Mouse (Mus musculus) liver, postnatal 0 days (tissue): Measurements from ENCODE around the gene Nav1. TPM values are rescaled to one million over a fixed set of nuclear protein-coding genes. Genes with fewer than 3 reads are reported as not detected.

Experiments
- ATAC-seq: fragments of 200-750 bp; cut with Nextera tagmentation; 2 replicates; pipeline ENCODE4 v1.8.0; 2017; ENCODE audit warnings: mild to moderate bottlenecking, moderate library complexity
- DNase-seq: peaks from one replicate; pipeline ENCODE4 v3.0.0-alpha.2; 2016
- H3K27ac ChIP-seq: fragments of 300-500 bp; sonication (generic); 2 replicates; pipeline ENCODE4 v1.5.1; 2014; ENCODE audit warnings: antibody characterized with exemption, moderate library complexity, mild to moderate bottlenecking, low read depth
- H3K27me3 ChIP-seq: fragments of 300-500 bp; sonication (generic); 2 replicates; pipeline ENCODE4 v1.6.1; 2014; ENCODE audit warnings: low read length, control low read depth, mixed read lengths; ENCODE audit not compliant: insufficient read depth
- H3K36me3 ChIP-seq: fragments of 300-500 bp; sonication (generic); replicated peaks from 2 replicates; pipeline ENCODE4 v1.6.1; 2014; ENCODE audit warnings: mild to moderate bottlenecking, control low read depth, low read length, moderate library complexity, mixed read lengths; ENCODE audit not compliant: insufficient read depth
- H3K4me1 ChIP-seq: fragments of 300-500 bp; sonication (generic); 2 replicates; pipeline ENCODE4 v1.6.1; 2014; ENCODE audit warnings: antibody characterized with exemption, mild to moderate bottlenecking, control low read depth; ENCODE audit not compliant: insufficient read depth
- H3K4me2 ChIP-seq: fragments of 300-500 bp; sonication (generic); 2 replicates; pipeline ENCODE4 v1.6.1; 2014; ENCODE audit warnings: low read depth, mild to moderate bottlenecking, low read length, moderate library complexity, mixed read lengths
- H3K4me3 ChIP-seq: fragments of 300-500 bp; sonication (generic); 2 replicates; pipeline ENCODE4 v1.5.1; 2014; ENCODE audit warnings: low read depth, low read length
- H3K9ac ChIP-seq: fragments of 300-500 bp; sonication (generic); replicated peaks from 2 replicates; pipeline ENCODE4 v1.6.1; 2014; ENCODE audit warnings: mild to moderate bottlenecking, moderate library complexity
- H3K9me3 ChIP-seq: fragments of 300-500 bp; sonication (generic); 2 replicates; pipeline ENCODE4 v1.6.1; 2016; ENCODE audit warnings: mild to moderate bottlenecking, control low read depth, low read length, mixed read lengths
- CTCF ChIP-seq: sonication (generic); IDR thresholded peaks from 2 replicates; pipeline ENCODE4 v1.5.1; 2016; ENCODE audit warnings: antibody characterized with exemption, low read depth
- EP300 ChIP-seq: IDR thresholded peaks from 2 replicates; pipeline ENCODE4 v1.6.1; 2016; ENCODE audit warnings: antibody characterized with exemption, low read depth, mild to moderate bottlenecking
- whole genome bisulfite sequencing: fragments of 180-500 bp; shearing (Covaris S2); extraction: QIAGEN DNeasy Blood & Tissue Kit; methylation state at CpG from one replicate; pipeline ENCODE4 v1.1.7; 2014; ENCODE audit not compliant: insufficient replicate concordance; 5-methylcytosine and 5-hydroxymethylcytosine counted together
- polyA plus RNA-seq: library from polyadenylated mRNA; unstranded; fragments of >200 nt; fragmentation: Nextera tagmentation; extraction: Ambion mirVana; gene quantifications from 2 replicates; pipeline ENCODE4 v1.2.1, GENCODE M21; 2015

The Nav1 gene
- polyA plus RNA-seq, 1 experiment from 2014 or later = 0.94 TPM

GRCm38 (mm10) chr1:135637574-135638008 is 30.5 kb upstream of the Nav1 start:
- Histone ChIP-seq H3K27ac (no peak overlapping the region), H3K9me3 (no peaks in the 10 kb centered on the region), H3K27me3 (no peaks in the 10 kb centered on the region), H3K4me1 (no peaks in the 10 kb centered on the region), H3K4me3 (no peak overlapping the region), H3K4me2 (no peak overlapping the region), H3K9ac (no peak overlapping the region), H3K36me3 (no peaks in the 10 kb centered on the region)
- TF ChIP-seq CTCF (no peak), EP300 (no peak)
- ATAC-seq (no peak), DNase-seq (no peak)
- WGBS = 28% methylated on average over 3 of the region's 3 CpGs

- TF ChIP-seq CTCF (no peak), EP300 (no peak)
- H3K4me1 ChIP-seq = peaks cover 3% of the 10 kb centered on the region; the same call in 1 of the 2 replicates
- H3K4me2 ChIP-seq = no peak overlapping the region
- H3K4me3 ChIP-seq = no peak overlapping the region
- no peak for DNase-seq
- H3K27ac ChIP-seq = no peak overlapping the region
- 72% methylated on average over 6 of the region's 6 CpGs for WGBS
- ATAC-seq = no peak
- no peaks in the 10 kb centered on the region for H3K27me3 ChIP-seq
- no peaks in the 10 kb centered on the region for H3K9me3 ChIP-seq
- no peak overlapping the region for H3K9ac ChIP-seq
- H3K36me3 ChIP-seq = no peaks in the 10 kb centered on the region
Observed at GRCm38 (mm10) chr1:135636111-135636511, 29.0 kb upstream of the Nav1 start.

- peaks cover 3% of the 10 kb centered on the region; the same call in 1 of the 2 replicates for H3K4me1 ChIP-seq
- no peaks in the 10 kb centered on the region for H3K36me3 ChIP-seq
- H3K4me2 ChIP-seq = no peak overlapping the region
- H3K27ac ChIP-seq = no peak overlapping the region
- H3K4me3 ChIP-seq = no peak overlapping the region
- no peak for DNase-seq
- no peaks in the 10 kb centered on the region for H3K9me3 ChIP-seq
- 69% methylated on average over 11 of the region's 11 CpGs for WGBS
- no peaks in the 10 kb centered on the region for H3K27me3 ChIP-seq
- H3K9ac ChIP-seq = no peak overlapping the region
- TF ChIP-seq EP300 = no peak
- TF ChIP-seq CTCF = no peak
- ATAC-seq = no peak
Observed at GRCm38 (mm10) chr1:135635323-135636064, 28.4 kb upstream of the Nav1 start.

- H3K4me2 ChIP-seq = no peak overlapping the region
- H3K4me1 ChIP-seq = peaks cover 3% of the 10 kb centered on the region; the same call in 1 of the 2 replicates
- no peak for ATAC-seq
- H3K9ac ChIP-seq = no peak overlapping the region
- no peaks in the 10 kb centered on the region for H3K9me3 ChIP-seq
- no peak overlapping the region for H3K27ac ChIP-seq
- no peak overlapping the region for H3K4me3 ChIP-seq
- H3K27me3 ChIP-seq = no peaks in the 10 kb centered on the region
- TF ChIP-seq EP300 (no peak), CTCF (no peak)
- peak; percentile 44 for DNase-seq
- H3K36me3 ChIP-seq = no peaks in the 10 kb centered on the region
- 37% methylated on average over 6 of the region's 6 CpGs for WGBS
Observed at GRCm38 (mm10) chr1:135634791-135635190, 27.7 kb upstream of the Nav1 start.

- peaks cover 3% of the 10 kb centered on the region; the same call in 1 of the 2 replicates for H3K4me1 ChIP-seq
- no peaks in the 10 kb centered on the region for H3K36me3 ChIP-seq
- H3K27ac ChIP-seq = no peak overlapping the region
- DNase-seq (no peak), ATAC-seq (no peak)
- H3K27me3 ChIP-seq = no peaks in the 10 kb centered on the region
- TF ChIP-seq CTCF (no peak), EP300 (no peak)
- 68% methylated on average over 2 of the region's 2 CpGs for WGBS
- no peak overlapping the region for H3K4me2 ChIP-seq
- H3K9me3 ChIP-seq = no peaks in the 10 kb centered on the region
- no peak overlapping the region for H3K4me3 ChIP-seq
- H3K9ac ChIP-seq = no peak overlapping the region
Observed at GRCm38 (mm10) chr1:135633884-135634283, 26.8 kb upstream of the Nav1 start.

- H3K9ac ChIP-seq = no peak overlapping the region
- no peaks in the 10 kb centered on the region for H3K36me3 ChIP-seq
- 62% methylated on average over 4 of the region's 4 CpGs for WGBS
- no peaks in the 10 kb centered on the region for H3K27me3 ChIP-seq
- ATAC-seq (no peak), DNase-seq (no peak)
- peaks cover 3% of the 10 kb centered on the region; the same call in 1 of the 2 replicates for H3K4me1 ChIP-seq
- no peak overlapping the region for H3K4me2 ChIP-seq
- H3K9me3 ChIP-seq = no peaks in the 10 kb centered on the region
- no peak overlapping the region for H3K27ac ChIP-seq
- H3K4me3 ChIP-seq = no peak overlapping the region
- TF ChIP-seq CTCF = no peak
- TF ChIP-seq EP300 = no peak
Observed at GRCm38 (mm10) chr1:135633478-135633877, 26.4 kb upstream of the Nav1 start.
